Mouse (Mus musculus) liver, embryonic 14.5 days (tissue): Measurements from ENCODE around the gene Inca1. TPM values are rescaled to one million over a fixed set of nuclear protein-coding genes. Genes with fewer than 3 reads are reported as not detected.

ENCODE experiments used
- ATAC-seq: fragments of 200-750 bp; cut with Nextera tagmentation; 2 replicates; pipeline ENCODE4 v1.8.0; 2017; ENCODE audit warnings: moderate number of reproducible peaks, mild to moderate bottlenecking, moderate library complexity; ENCODE audit not compliant: insufficient read depth
- DNase-seq, 3 experiments: peaks; one replicate each; pipeline ENCODE4 v3.0.0-alpha.2; 2012 to 2013; ENCODE audit warnings: low read depth in 3 of 3, low spot score in 3 of 3
- H3K27ac ChIP-seq: fragments of 300-500 bp; sonication (generic); 2 replicates; pipeline ENCODE4 v1.5.1; 2014; ENCODE audit warnings: moderate library complexity, mild to moderate bottlenecking, control low read depth, inconsistent platforms
- H3K27me3 ChIP-seq: fragments of 300-500 bp; sonication (generic); 2 replicates; pipeline ENCODE4 v1.6.1; 2014; ENCODE audit warnings: mild to moderate bottlenecking, low read length, moderate library complexity; ENCODE audit not compliant: control insufficient read depth, insufficient read depth
- H3K36me3 ChIP-seq: fragments of 300-500 bp; sonication (generic); replicated peaks from 2 replicates; pipeline ENCODE4 v1.6.1; 2014; ENCODE audit warnings: low read depth; ENCODE audit not compliant: control insufficient read depth, insufficient read depth
- H3K4me1 ChIP-seq, 2 experiments: fragments of 200-500 bp in 1 of 2; fragments of 300-500 bp in 1 of 2; sonication (generic) in 1 of 2; replicated peaks; 2 replicates each; pipeline ENCODE4 v1.6.1; 2012 to 2014; ENCODE audit warnings: antibody characterized with exemption in 1 of 2, inconsistent platforms in 1 of 2, low read length in 1 of 2; ENCODE audit not compliant: control insufficient read depth in 2 of 2, insufficient read depth in 2 of 2
- H3K4me2 ChIP-seq: fragments of 300-500 bp; sonication (generic); 2 replicates; pipeline ENCODE4 v1.6.1; 2014; ENCODE audit warnings: low read depth, mild to moderate bottlenecking, control low read depth, moderate library complexity
- H3K4me3 ChIP-seq, 2 experiments: fragments of 200-500 bp in 1 of 2; fragments of 300-500 bp in 1 of 2; sonication (generic) in 1 of 2; 2 replicates each; pipeline ENCODE4 v1.5.1; 2012 to 2014; ENCODE audit warnings: low read depth in 2 of 2, low read length in 2 of 2, mild to moderate bottlenecking in 2 of 2, control low read depth in 1 of 2, inconsistent platforms in 1 of 2, moderate library complexity in 1 of 2; ENCODE audit not compliant: insufficient read depth in 1 of 2
- H3K9ac ChIP-seq: fragments of 300-500 bp; sonication (generic); replicated peaks from 2 replicates; pipeline ENCODE4 v1.6.1; 2014; ENCODE audit warnings: mild to moderate bottlenecking, control low read depth, moderate library complexity
- H3K9me3 ChIP-seq: fragments of 300-500 bp; sonication (generic); 2 replicates; pipeline ENCODE4 v1.6.1; 2016; ENCODE audit warnings: low read length, mixed read lengths; ENCODE audit not compliant: control insufficient read depth
- CTCF ChIP-seq: IDR thresholded peaks from 2 replicates; pipeline ENCODE4 v1.5.1; 2016; ENCODE audit warnings: antibody characterized with exemption, low read depth, control low read depth
- EP300 ChIP-seq: IDR thresholded peaks from 2 replicates; pipeline ENCODE4 v1.6.1; 2016; ENCODE audit warnings: antibody characterized with exemption, low read depth
- WGBS: fragments of 180-500 bp; shearing (Covaris S2); extraction: QIAGEN DNeasy Blood & Tissue Kit; methylation state at CpG from one replicate; pipeline ENCODE4 v1.1.7; 2014; ENCODE audit not compliant: insufficient replicate concordance; 5-methylcytosine and 5-hydroxymethylcytosine counted together
- polyA plus RNA-seq, 2 experiments: library from polyadenylated mRNA; depleted of rRNA in 1 of 2; stranded (reverse) in 1 of 2; unstranded in 1 of 2; fragments of >200 nt; fragmentation: Nextera tagmentation in 1 of 2; extraction: Ambion mirVana in 1 of 2; gene quantifications; 2 replicates each; pipeline versions ENCODE4 v1.2.1 to v1.2.3; 2012 to 2014

Inca1 gene
- polyA plus RNA-seq, 2 experiments = 0.63 to 0.71 TPM

DNA sequence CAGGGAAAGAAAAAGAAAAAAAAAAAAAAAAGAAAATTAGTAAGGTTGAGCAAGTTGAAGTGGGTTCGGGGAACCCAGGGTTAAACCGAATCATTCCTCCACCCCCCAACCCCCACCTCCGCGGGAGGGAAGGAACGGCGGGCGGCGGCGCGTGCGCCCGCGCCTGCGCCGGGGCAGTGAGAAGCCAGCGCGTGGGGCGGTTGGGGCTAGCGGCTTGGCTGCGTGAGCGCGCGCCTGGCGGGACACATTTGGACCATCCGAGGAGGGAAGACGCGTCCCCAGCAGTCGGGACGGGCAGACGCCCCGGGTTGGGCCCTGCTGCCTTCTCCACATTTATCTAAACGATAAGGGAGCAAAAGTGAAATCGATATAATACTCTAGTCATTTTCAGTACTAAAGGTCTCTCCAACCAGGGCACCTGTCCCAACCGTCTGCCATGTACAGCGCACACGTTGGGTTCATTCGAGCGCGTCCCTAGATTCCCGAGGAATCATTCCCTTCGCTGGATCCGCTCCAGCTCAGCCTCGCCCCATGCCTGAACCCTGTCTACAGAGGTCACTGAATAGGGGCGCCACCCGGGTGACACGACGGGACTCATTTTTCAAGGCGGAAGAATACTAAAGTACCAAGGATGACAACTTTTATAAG is 44.9 kb downstream of the Inca1 start:
- DNase-seq = peak; percentile 60 to 63 (median 63)
- H3K9me3 ChIP-seq = no peaks in the 10 kb centered on the region
- ATAC-seq = peak; percentile 60
- no peak; the same call in 1 of the 2 replicates for TF ChIP-seq EP300
- no peak for TF ChIP-seq CTCF
- H3K4me3 ChIP-seq = peak overlapping the region; percentile 66 to 97
- H3K36me3 ChIP-seq = peaks cover 29% of the 10 kb centered on the region
- under 1% methylated on average over 48 of the region's 48 CpGs for WGBS
- H3K27me3 ChIP-seq = no peaks in the 10 kb centered on the region; the same call in 1 of the 2 replicates
- peak overlapping the region; percentile 85 for H3K4me2 ChIP-seq
- peak overlapping the region; percentile 99 for H3K9ac ChIP-seq
- H3K27ac ChIP-seq = peak overlapping the region; percentile 91
- peaks cover 40 to 42% of the 10 kb centered on the region in 2 experiments for H3K4me1 ChIP-seq

DNA sequence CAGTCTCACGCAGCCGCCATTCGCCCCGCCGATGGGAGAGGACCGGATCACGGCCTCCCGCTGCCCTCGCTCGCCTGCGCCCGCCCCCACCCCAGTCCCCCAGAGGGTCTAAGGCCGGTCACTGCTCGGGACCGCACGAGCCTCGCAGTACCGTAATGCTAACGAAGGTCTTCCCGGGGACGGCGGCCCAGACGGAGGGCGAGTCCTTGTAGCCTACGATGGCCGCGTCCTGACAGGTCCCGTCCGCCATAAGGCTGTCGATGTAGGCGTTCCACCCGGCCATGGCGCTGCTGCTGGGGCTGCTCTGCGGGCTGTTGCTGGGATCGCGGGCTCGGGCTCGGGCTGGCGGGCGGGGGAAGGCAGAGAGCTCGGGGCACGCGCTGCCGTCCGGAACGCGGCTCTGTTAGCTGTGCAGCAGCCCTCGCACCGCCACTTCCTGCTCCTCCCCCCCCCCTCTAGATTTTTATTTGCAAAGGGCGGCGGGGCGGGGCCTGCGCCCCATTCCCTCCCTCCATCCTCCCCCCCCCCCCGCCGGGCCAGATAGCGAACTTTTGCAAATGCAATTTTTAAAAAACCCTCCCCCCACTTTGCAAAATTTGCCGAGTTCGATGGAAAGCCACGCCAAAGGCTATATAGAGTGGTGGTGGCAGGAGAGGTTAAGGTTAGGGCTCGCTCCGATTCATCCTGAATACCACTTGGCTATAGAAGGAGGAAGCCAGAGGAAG is 45.6 kb downstream of the Inca1 start, which contains the start of gene Pfn1:
Pfn1 (minus strand) TSS at position 447 of the 725 bp plus-strand sequence.
- ATAC-seq (peak; percentile 68), DNase-seq (peak; percentile 74 to 76 (median 75))
- no peak for TF ChIP-seq CTCF
- TF ChIP-seq EP300 = peak; percentile 15; the same call in 1 of the 2 replicates
- H3K36me3 ChIP-seq = peaks cover 36% of the 10 kb centered on the region
- peaks cover 45 to 47% of the 10 kb centered on the region in 2 experiments for H3K4me1 ChIP-seq
- WGBS = under 1% methylated on average over 57 of the region's 61 CpGs
- no peaks in the 10 kb centered on the region for H3K9me3 ChIP-seq
- H3K27ac ChIP-seq = peak within 1 kb of the TSS; percentile 91
- H3K27me3 ChIP-seq = no peaks in the 10 kb centered on the region; the same call in 1 of the 2 replicates
- H3K9ac ChIP-seq = peak within 1 kb of the TSS; percentile 99
- peak within 1 kb of the TSS; percentile 85 for H3K4me2 ChIP-seq
- peak within 1 kb of the TSS; percentile 85 to 97 for H3K4me3 ChIP-seq

DNA sequence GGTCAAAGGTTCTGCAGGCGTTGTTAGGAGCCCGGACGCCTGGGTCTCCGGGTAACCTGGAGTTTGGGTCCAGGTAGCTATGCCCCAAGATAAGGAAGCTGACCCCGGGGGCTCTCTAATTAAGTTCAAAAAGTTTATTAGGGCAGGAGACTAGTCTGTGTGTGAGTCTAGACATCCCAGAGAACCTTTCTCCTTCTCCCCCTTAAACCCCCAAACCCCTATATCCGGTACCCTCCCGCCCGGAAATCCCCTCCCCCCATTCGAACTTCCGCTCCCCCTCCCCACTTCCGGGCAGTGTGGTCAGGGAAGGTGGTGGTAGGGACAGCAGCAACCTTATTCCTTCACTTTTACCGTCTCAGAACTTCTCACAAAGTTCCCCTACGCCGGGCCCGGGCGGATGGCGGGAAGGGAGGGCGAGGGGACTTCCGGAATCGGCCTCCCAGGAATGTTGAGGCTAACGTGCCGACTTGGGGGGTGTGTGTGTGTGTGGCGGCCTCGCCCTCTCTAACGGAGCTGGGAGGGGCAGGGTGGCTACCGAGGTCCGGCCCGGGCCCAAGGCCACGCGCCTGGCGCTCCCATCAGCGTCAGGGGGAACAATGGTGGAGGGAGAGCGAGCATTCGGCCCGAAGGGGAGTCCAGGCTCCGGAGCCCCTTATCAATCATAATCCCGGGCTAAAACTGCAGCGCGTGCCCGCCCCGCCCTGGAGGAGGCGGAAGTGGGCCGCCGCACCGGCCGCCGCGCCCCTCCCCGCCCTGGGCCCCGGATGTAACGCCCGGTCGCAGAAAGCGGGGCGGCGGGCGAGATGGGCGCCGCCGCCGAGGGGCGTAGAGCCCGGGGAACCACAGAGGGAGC is 46.4 kb downstream of the Inca1 start:
- no peaks in the 10 kb centered on the region for H3K9me3 ChIP-seq
- peak overlapping the region; percentile 85 for H3K4me2 ChIP-seq
- peaks cover 43% of the 10 kb centered on the region for H3K36me3 ChIP-seq
- H3K4me3 ChIP-seq = peak overlapping the region; percentile 85 to 97
- H3K27me3 ChIP-seq = no peaks in the 10 kb centered on the region; the same call in 1 of the 2 replicates
- DNase-seq (peak in 1 of 3 experiments; percentile 58), ATAC-seq (peak; percentile 73)
- H3K27ac ChIP-seq = peak overlapping the region; percentile 91
- WGBS = under 1% methylated on average over 47 of the region's 63 CpGs
- peaks cover 52 to 55% of the 10 kb centered on the region in 2 experiments for H3K4me1 ChIP-seq
- H3K9ac ChIP-seq = peak overlapping the region; percentile 99
- no peak for TF ChIP-seq CTCF
- no peak for TF ChIP-seq EP300

DNA sequence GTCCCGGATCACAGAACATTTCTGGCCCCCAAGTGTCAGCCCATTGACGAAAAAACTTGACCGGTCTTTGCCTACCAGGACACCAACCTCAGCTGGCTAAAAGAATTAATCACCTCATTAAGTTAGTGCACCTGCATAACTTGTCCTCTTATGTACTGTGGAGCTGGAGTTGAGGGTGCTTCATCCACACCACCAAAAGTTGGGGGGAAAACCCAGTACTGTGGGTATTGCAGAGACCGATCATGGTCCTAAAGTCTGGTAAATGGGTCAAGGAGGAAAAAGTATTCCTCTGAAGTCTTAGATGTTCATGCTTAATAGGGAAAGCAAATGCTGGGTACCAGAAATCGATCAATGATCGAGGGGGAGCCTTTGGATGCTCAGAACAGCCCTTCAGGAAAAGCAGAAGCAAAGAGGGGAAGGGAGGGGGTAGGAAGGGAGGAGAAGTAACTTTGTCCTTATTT is 47.0 kb downstream of the Inca1 start:
- Histone ChIP-seq H3K4me2 (peak overlapping the region; percentile 85), H3K36me3 (peaks cover 43% of the 10 kb centered on the region), H3K4me3 (peak overlapping the region; percentile 85 to 97), H3K4me1 (peaks cover 54 to 58% of the 10 kb centered on the region in 2 experiments), H3K9me3 (no peaks in the 10 kb centered on the region), H3K27me3 (no peaks in the 10 kb centered on the region; the same call in 1 of the 2 replicates), H3K27ac (peak overlapping the region; percentile 91), H3K9ac (peak overlapping the region; percentile 99)
- DNase-seq = no peak
- no peak for ATAC-seq
- no peak for TF ChIP-seq EP300
- TF ChIP-seq CTCF = no peak
- 24% methylated on average over 6 of the region's 6 CpGs for WGBS
